In genomic region chr6:72414076-72414756, GRCm38 (mm10) we compare ENCODE assay signal across 7 mouse cellular contexts. TPM values are rescaled to one million over a fixed set of nuclear protein-coding genes. Genes with fewer than 3 reads are reported as not detected.
DNase-seq lines count a peak whose midpoint lies in the region; ATAC-seq lines count a peak whose summit lies in the region.

Gene Ggcx, plus strand, starts transcription at chr6:72414308.

- peak; percentile 97 for DNase-seq in adrenal gland, postnatal 10 days
- DNase-seq in embryonic facial prominence, embryonic 10.5 days (ENCODE audit: low spot score) = peak; percentile 97
- DNase-seq in kidney, adult 18-20 months = peak; percentile 96
- DNase-seq in limb, embryonic 11.5 days (ENCODE audit: low spot score) = peak; percentile 96
- DNase-seq in midbrain, embryonic 14.5 days = peak; percentile 97
- peak; percentile 90 to 97 for DNase-seq in spleen, adult 18-20 months

- H3K9me3 ChIP-seq in embryonic facial prominence, embryonic 10.5 days = no peaks in the 10 kb centered on the region
- no peaks in the 10 kb centered on the region for H3K9me3 ChIP-seq in limb, embryonic 11.5 days (ENCODE audit: control insufficient read depth, low read length)
- H3K9me3 ChIP-seq in midbrain, embryonic 14.5 days (ENCODE audit: control insufficient read depth, low read length) = no peaks in the 10 kb centered on the region

- H3K27me3 ChIP-seq in embryonic facial prominence, embryonic 10.5 days (replicated peaks; ENCODE audit: low read depth, poor library complexity, severe bottlenecking) = no peaks in the 10 kb centered on the region
- H3K27me3 ChIP-seq in limb, embryonic 11.5 days (ENCODE audit: control insufficient read depth, insufficient read depth, low read length) = no peaks in the 10 kb centered on the region
- no peaks in the 10 kb centered on the region for H3K27me3 ChIP-seq in midbrain, embryonic 14.5 days (ENCODE audit: control insufficient read depth, insufficient read depth, low read length)

- peaks cover 23% of the 10 kb centered on the region for H3K36me3 ChIP-seq in embryonic facial prominence, embryonic 10.5 days (replicated peaks)
- H3K36me3 ChIP-seq in limb, embryonic 11.5 days (ENCODE audit: control insufficient read depth, insufficient read depth, low read length) = peaks cover 8% of the 10 kb centered on the region; the same call in 1 of the 2 replicates
- H3K36me3 ChIP-seq in midbrain, embryonic 14.5 days (ENCODE audit: control insufficient read depth, insufficient read depth, low read length) = peaks cover 15% of the 10 kb centered on the region

- peak within 1 kb of the TSS; percentile 82 for H3K9ac ChIP-seq in limb, embryonic 11.5 days (ENCODE audit: low read length)
- H3K9ac ChIP-seq in midbrain, embryonic 14.5 days (replicated peaks; ENCODE audit: low read length) = peak within 1 kb of the TSS; percentile 84

- 1% methylated on average over 33 of the region's 33 CpGs for WGBS in embryonic facial prominence, embryonic 10.5 days
- WGBS in limb, embryonic 11.5 days = 2% methylated on average over 33 of the region's 33 CpGs
- 2% methylated on average over 33 of the region's 33 CpGs for WGBS in midbrain, embryonic 14.5 days

- peaks cover 20% of the 10 kb centered on the region for H3K4me1 ChIP-seq in embryonic facial prominence, embryonic 10.5 days
- H3K4me1 ChIP-seq in limb, embryonic 11.5 days (ENCODE audit: control insufficient read depth, insufficient read depth, low read length) = peaks cover 4% of the 10 kb centered on the region; the same call in 1 of the 2 replicates
- peaks cover 9% of the 10 kb centered on the region; the same call in 1 of the 2 replicates for H3K4me1 ChIP-seq in midbrain, embryonic 14.5 days (ENCODE audit: control insufficient read depth, insufficient read depth, low read length)

- H3K4me3 ChIP-seq in embryonic facial prominence, embryonic 10.5 days = peak within 1 kb of the TSS; percentile 87
- peak within 1 kb of the TSS; percentile 80 for H3K4me3 ChIP-seq in limb, embryonic 11.5 days (ENCODE audit: low read depth, low read length)
- peak within 1 kb of the TSS; percentile 74 for H3K4me3 ChIP-seq in midbrain, embryonic 14.5 days (replicated peaks; ENCODE audit: low read depth, low read length)

- H3K4me2 ChIP-seq in limb, embryonic 11.5 days (ENCODE audit: low read depth, severe bottlenecking) = peak within 1 kb of the TSS; percentile 79
- peak within 1 kb of the TSS; percentile 87 for H3K4me2 ChIP-seq in midbrain, embryonic 14.5 days (ENCODE audit: low read length)

- H3K27ac ChIP-seq in embryonic facial prominence, embryonic 10.5 days (replicated peaks) = peak within 1 kb of the TSS; percentile 88
- H3K27ac ChIP-seq in limb, embryonic 11.5 days (replicated peaks; ENCODE audit: low read depth, low read length) = no peak within 1 kb of the TSS
- H3K27ac ChIP-seq in midbrain, embryonic 14.5 days (replicated peaks; ENCODE audit: low read depth, low read length) = peak within 1 kb of the TSS; percentile 71

- ATAC-seq in granulocyte monocyte progenitor cell, adult 5-6 weeks (replicated peaks; ENCODE audit: poor library complexity, severe bottlenecking) = peak; percentile 91
- peak; percentile 97 for ATAC-seq in limb, embryonic 11.5 days (ENCODE audit: insufficient number of reproducible peaks, low FRiP score, low TSS enrichment, low read depth)
- peak; percentile 95 for ATAC-seq in midbrain, embryonic 14.5 days (ENCODE audit: low FRiP score, low TSS enrichment)

RNA-seq across cellular contexts. Expression of gene Ggcx, which starts in this region (rescaled TPM):
- 10 to 100 TPM; 42.4 to 42.7 TPM for total RNA-seq in adrenal gland, postnatal 10 days (2021)
- polyA plus RNA-seq in embryonic facial prominence, embryonic 10.5 days (2016; fragmentation: Nextera tagmentation; extraction: Ambion mirVana) = 20.4 and 21.1 TPM in 2 replicates
- 7.9 and 8.8 TPM in 2 replicates for total RNA-seq in granulocyte monocyte progenitor cell, adult 5-6 weeks (2014; fragmentation: Nextera tagmentation)
- 9.6 and 19.7 TPM in 2 replicates for total RNA-seq in granulocyte monocyte progenitor cell, adult 5-6 weeks (2017)
- 16.0 and 17.9 TPM in 2 replicates for polyA plus RNA-seq in limb, embryonic 11.5 days (2014; fragmentation: Nextera tagmentation; extraction: Ambion mirVana)
- polyA plus RNA-seq in midbrain, embryonic 14.5 days (2014; fragmentation: Nextera tagmentation; extraction: Ambion mirVana) = 5.8 and 8.0 TPM in 2 replicates
